Mouse (Mus musculus): ENCODE data around the gene Synpo2. TPM values are rescaled to one million over a fixed set of nuclear protein-coding genes. Genes with fewer than 3 reads are reported as not detected.

Gene Synpo2
- polyA plus RNA-seq, 1 experiment from 2014 or later: 0.90 TPM

DNA sequence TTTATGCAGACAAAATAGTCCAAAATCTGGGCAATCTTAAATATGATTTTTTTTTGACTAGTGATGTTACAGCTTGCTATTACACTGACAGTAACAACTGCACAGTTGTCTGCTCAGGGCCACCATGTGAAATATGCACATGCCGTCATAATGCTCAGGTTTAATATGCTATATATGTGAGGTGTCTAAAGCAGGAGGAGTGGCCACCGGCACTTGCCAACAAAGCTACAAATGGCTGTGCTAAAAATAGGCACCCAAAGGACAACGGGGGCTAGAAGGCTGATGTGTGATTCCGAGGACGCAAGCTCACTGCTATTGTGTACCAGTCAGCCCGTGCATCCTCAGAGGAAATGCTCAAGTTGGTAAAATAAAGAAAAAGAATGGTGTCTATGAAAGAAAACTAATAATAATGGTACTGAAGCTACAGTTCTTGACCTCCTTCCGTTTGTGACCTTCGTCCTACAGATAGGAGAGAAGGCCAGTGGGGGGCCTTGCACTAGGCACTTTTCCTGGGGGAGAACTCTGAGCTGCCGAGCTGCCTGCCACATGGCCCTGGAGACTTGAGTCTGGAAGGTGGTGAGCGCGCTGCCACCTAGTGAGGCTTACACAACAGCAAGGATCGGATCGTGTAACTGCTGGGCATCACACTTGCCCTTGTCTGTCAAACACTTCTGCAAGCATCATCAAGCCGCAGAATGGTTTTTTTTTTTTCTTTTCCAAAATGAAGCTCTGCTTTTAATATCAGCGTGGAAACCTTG lies 120.0 kb downstream of the Synpo2 start:
- no peak overlapping the region for H3K4me3 ChIP-seq (replicated peaks; ENCODE audit: low read length)
- 25% methylated on average over 15 of the region's 15 CpGs for WGBS
- peak overlapping the region; percentile 28; the same call in 1 of the 2 replicates for H3K4me2 ChIP-seq (ENCODE audit: low read length)
- ATAC-seq: 0 out of 2 replicates have a peak, but pooled peaks have one; percentile 57
- H3K27me3 ChIP-seq (replicated peaks; ENCODE audit: control insufficient read depth, insufficient read depth, low read length): no peaks in the 10 kb centered on the region
- no peaks in the 10 kb centered on the region for H3K9me3 ChIP-seq (ENCODE audit: control insufficient read depth, low read length)
- H3K9ac ChIP-seq (replicated peaks; ENCODE audit: low read depth, low read length): 0 out of 2 replicates have a peak overlapping the region, but pooled peaks have one; percentile 10
- H3K4me1 ChIP-seq (replicated peaks; ENCODE audit: control insufficient read depth, insufficient read depth, low read length): peaks cover 5% of the 10 kb centered on the region; the same call in 1 of the 2 replicates
- no peaks in the 10 kb centered on the region for H3K36me3 ChIP-seq (ENCODE audit: control insufficient read depth, insufficient read depth)
- H3K27ac ChIP-seq (ENCODE audit: low read length): no peak overlapping the region

DNA sequence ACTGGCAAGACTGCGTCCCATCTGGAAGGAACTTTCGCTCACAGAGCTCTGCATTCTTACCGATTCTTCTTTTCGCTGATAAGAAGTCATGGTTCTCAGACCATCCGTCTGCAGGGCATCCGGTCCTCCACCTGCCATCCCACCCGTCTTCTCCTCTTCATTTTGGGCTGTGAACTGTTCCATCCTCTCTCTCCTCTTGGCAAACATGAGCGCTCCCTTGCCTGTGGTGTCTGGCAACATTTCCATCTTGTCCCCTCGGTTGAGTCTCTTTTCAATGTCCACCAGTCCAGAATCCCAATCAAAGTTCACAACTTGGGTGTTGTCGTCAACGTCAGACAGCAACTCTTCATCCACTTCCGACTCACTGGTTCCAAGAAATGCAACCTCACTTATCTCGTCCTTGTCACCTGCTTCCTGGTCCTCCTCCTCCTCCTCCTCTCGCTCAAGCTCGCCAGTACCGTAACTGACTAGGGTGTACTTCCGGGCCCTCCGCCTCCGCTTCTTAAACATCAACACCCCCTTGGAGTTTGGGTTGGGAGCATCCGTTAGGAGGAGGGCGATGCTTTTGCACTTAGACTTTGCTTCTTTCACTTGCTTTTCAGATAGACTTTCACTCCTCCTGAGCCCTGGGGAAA lies 121.8 kb downstream of the Synpo2 start:
- Histone ChIP-seq H3K4me2 (ENCODE audit: low read length) (no peak overlapping the region), H3K9me3 (ENCODE audit: control insufficient read depth, low read length) (no peaks in the 10 kb centered on the region), H3K9ac (replicated peaks; ENCODE audit: low read depth, low read length) (no peak overlapping the region), H3K27me3 (replicated peaks; ENCODE audit: control insufficient read depth, insufficient read depth, low read length) (no peaks in the 10 kb centered on the region), H3K4me1 (replicated peaks; ENCODE audit: control insufficient read depth, insufficient read depth, low read length) (peaks cover 5% of the 10 kb centered on the region; the same call in 1 of the 2 replicates), H3K36me3 (ENCODE audit: control insufficient read depth, insufficient read depth) (no peaks in the 10 kb centered on the region), H3K4me3 (replicated peaks; ENCODE audit: low read length) (no peak overlapping the region), H3K27ac (ENCODE audit: low read length) (no peak overlapping the region)
- WGBS: 92% methylated on average over 21 of the region's 21 CpGs
- ATAC-seq: no peak

DNA sequence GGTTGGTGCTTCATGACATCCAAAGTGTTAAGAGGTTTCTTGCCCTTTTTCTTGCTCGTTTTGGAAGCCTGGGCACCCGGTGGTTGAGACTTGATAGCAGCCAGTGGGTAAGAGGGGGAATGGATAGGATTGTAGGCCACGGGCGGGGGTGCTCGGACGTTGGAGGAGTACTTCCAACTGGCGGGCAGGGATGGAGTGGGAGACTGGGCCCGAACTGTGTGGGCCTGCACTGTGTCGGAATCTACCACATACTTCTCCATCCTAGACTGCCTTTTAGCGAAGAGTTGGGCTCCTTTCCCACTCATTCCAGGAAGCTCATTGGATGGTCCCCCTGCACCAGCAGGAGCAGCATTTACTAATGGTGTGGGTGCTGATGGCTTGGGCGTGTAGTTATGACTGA lies 123.2 kb downstream of the Synpo2 start:
- ATAC-seq: no peak
- WGBS: 95% methylated on average over 11 of the region's 11 CpGs
- peaks cover 5% of the 10 kb centered on the region; the same call in 1 of the 2 replicates for H3K4me1 ChIP-seq (replicated peaks; ENCODE audit: control insufficient read depth, insufficient read depth, low read length)
- H3K9me3 ChIP-seq (ENCODE audit: control insufficient read depth, low read length): no peaks in the 10 kb centered on the region
- H3K27ac ChIP-seq (ENCODE audit: low read length): no peak overlapping the region
- no peaks in the 10 kb centered on the region for H3K36me3 ChIP-seq (ENCODE audit: control insufficient read depth, insufficient read depth)
- no peak overlapping the region for H3K9ac ChIP-seq (replicated peaks; ENCODE audit: low read depth, low read length)
- H3K27me3 ChIP-seq (replicated peaks; ENCODE audit: control insufficient read depth, insufficient read depth, low read length): no peaks in the 10 kb centered on the region
- H3K4me3 ChIP-seq (replicated peaks; ENCODE audit: low read length): no peak overlapping the region
- H3K4me2 ChIP-seq (ENCODE audit: low read length): no peak overlapping the region

DNA sequence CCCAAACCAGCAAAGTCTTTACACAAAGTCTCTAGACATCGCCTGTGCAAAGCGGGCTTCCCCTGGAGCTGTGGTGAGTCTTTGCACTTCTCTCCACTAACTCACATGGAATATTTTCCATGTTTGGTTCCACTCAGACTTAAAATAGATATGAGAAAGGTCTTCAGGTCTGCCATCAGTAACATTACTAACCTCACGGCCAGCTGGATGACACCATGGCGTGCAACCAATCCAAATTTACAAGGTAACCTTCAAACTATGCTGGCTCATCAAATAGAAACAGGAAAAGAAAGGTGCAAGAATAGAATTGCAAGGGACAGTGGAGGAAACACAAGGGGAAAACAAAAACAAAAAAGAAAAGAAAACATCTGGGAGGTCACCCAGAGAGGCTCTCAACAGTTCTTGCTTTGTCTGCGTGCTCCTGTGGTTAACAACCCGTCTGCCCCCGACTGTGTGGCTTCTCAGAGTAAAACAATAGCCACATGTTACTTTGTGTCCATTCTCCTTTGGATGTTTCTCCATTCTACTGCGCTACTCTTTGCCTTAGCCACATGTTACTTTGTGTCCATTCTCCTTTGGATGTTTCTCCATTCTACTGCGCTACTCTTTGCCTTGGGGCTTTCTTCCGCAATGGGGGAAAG lies 124.8 kb downstream of the Synpo2 start:
- no peak overlapping the region for H3K27ac ChIP-seq (ENCODE audit: low read length)
- no peak overlapping the region for H3K4me3 ChIP-seq (replicated peaks; ENCODE audit: low read length)
- H3K27me3 ChIP-seq (replicated peaks; ENCODE audit: control insufficient read depth, insufficient read depth, low read length): no peaks in the 10 kb centered on the region
- no peak for ATAC-seq
- no peak overlapping the region for H3K9ac ChIP-seq (replicated peaks; ENCODE audit: low read depth, low read length)
- H3K9me3 ChIP-seq (ENCODE audit: control insufficient read depth, low read length): no peaks in the 10 kb centered on the region
- WGBS: 72% methylated on average over 10 of the region's 10 CpGs
- no peaks in the 10 kb centered on the region for H3K36me3 ChIP-seq (ENCODE audit: control insufficient read depth, insufficient read depth)
- no peak overlapping the region for H3K4me2 ChIP-seq (ENCODE audit: low read length)
- peaks cover 4% of the 10 kb centered on the region; the same call in 1 of the 2 replicates for H3K4me1 ChIP-seq (replicated peaks; ENCODE audit: control insufficient read depth, insufficient read depth, low read length)

DNA sequence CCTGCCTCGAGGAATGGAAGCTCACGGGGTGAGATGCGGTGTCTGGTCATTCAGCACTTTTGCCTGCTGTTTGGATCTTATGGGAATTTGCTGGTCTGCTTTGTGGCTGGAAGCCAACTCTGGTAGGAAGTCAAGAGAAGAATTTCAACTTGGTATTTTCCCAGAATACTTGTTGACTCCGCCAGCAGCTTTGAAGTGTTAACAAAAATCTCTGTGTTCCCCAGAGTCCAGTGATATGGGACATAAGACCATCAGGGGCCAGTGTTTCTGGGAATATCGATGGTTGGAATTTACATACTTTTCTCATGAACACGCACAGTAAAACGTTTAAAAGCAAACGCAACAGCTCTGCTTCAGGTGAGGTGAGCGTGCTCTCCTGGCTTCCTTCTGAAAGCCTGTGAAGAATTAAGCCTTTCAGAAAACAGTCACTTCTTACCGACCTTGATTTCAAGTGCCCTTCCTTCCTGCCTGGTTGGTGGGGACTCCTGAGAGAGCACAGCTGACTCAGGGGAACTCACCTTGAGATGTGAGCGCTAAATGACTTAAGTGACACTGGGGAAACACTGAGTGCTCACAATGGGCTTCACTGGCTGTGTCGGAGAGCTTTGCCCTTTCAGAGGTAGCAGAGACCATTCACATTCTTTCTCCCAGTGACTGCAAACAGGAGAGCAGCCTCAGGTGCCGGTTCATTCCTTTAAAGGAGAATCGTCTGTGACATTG lies 128.0 kb downstream of the Synpo2 start:
- Histone ChIP-seq H3K9ac (replicated peaks; ENCODE audit: low read depth, low read length) (no peak overlapping the region), H3K4me3 (replicated peaks; ENCODE audit: low read length) (no peak overlapping the region), H3K36me3 (ENCODE audit: control insufficient read depth, insufficient read depth) (no peaks in the 10 kb centered on the region), H3K27ac (ENCODE audit: low read length) (no peak overlapping the region), H3K27me3 (replicated peaks; ENCODE audit: control insufficient read depth, insufficient read depth, low read length) (no peaks in the 10 kb centered on the region), H3K4me1 (replicated peaks; ENCODE audit: control insufficient read depth, insufficient read depth, low read length) (no peaks in the 10 kb centered on the region), H3K4me2 (ENCODE audit: low read length) (no peak overlapping the region), H3K9me3 (ENCODE audit: control insufficient read depth, low read length) (no peaks in the 10 kb centered on the region)
- WGBS: 78% methylated on average over 14 of the region's 14 CpGs
- no peak for ATAC-seq

DNA sequence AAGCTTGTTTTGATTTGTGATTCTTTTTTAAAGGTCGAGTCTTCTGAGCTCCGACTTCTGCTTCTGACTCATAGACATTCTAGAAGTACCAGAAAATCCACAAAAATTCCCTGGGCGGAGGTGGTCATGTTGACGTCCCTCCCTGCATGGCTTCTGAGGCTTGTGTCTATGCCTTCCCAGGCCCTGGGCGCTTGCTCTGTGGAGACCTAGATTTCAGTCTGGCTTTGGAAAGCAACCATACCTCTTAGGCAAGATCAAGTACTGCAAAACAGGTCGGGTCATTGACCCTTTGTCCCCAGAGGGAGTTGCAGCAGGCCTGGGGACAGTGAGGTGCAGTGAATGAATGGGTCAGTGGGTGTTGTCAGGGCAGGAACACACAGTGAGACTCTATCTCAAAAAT lies 131.6 kb downstream of the Synpo2 start:
- no peak overlapping the region for H3K27ac ChIP-seq (ENCODE audit: low read length)
- no peaks in the 10 kb centered on the region for H3K9me3 ChIP-seq (ENCODE audit: control insufficient read depth, low read length)
- H3K36me3 ChIP-seq (ENCODE audit: control insufficient read depth, insufficient read depth): no peaks in the 10 kb centered on the region
- ATAC-seq: no peak
- no peak overlapping the region for H3K4me2 ChIP-seq (ENCODE audit: low read length)
- H3K27me3 ChIP-seq (replicated peaks; ENCODE audit: control insufficient read depth, insufficient read depth, low read length): no peaks in the 10 kb centered on the region
- 87% methylated on average over 6 of the region's 6 CpGs for WGBS
- H3K4me1 ChIP-seq (replicated peaks; ENCODE audit: control insufficient read depth, insufficient read depth, low read length): no peaks in the 10 kb centered on the region
- no peak overlapping the region for H3K4me3 ChIP-seq (replicated peaks; ENCODE audit: low read length)
- no peak overlapping the region for H3K9ac ChIP-seq (replicated peaks; ENCODE audit: low read depth, low read length)

DNA sequence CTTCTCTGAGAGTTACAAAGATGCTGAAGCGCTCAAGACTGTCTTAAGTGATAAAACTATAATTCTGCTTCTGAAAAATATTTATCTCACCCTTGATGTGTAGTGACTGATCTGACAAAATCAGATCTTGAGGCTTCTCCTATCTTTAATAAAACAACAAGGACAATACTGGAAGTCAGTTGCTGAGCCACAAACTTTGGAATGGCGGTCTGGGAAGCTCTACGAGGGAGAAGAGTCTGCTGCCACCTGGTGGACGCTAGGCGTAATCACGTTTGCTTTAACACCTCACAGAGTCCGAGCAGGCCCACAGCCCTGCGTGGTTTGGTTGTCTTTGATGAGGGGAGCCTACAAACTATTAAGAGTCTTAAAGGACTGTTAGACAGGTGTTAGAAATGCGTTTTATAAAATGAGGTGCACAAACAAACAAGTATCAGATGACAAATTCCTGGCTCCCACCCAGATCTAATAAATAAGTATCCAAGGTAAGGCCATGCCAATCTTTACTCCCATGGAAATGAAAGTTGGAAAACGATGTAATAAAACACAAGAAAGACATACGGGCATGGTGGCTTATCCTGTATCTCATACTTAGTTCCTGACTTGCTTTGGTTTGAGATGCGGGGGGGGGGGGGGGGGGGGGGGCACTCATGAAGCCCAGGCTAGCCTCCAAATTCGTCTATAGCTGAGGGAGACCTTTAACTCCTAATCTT lies 132.6 kb downstream of the Synpo2 start:
- no peak overlapping the region for H3K27ac ChIP-seq (ENCODE audit: low read length)
- 30% methylated on average over 12 of the region's 13 CpGs for WGBS
- no peaks in the 10 kb centered on the region for H3K27me3 ChIP-seq (replicated peaks; ENCODE audit: control insufficient read depth, insufficient read depth, low read length)
- no peaks in the 10 kb centered on the region for H3K9me3 ChIP-seq (ENCODE audit: control insufficient read depth, low read length)
- no peak overlapping the region for H3K9ac ChIP-seq (replicated peaks; ENCODE audit: low read depth, low read length)
- H3K36me3 ChIP-seq (ENCODE audit: control insufficient read depth, insufficient read depth): no peaks in the 10 kb centered on the region
- no peak overlapping the region for H3K4me3 ChIP-seq (replicated peaks; ENCODE audit: low read length)
- H3K4me2 ChIP-seq (ENCODE audit: low read length): no peak overlapping the region
- peak; percentile 90 for ATAC-seq
- no peaks in the 10 kb centered on the region for H3K4me1 ChIP-seq (replicated peaks; ENCODE audit: control insufficient read depth, insufficient read depth, low read length)

DNA sequence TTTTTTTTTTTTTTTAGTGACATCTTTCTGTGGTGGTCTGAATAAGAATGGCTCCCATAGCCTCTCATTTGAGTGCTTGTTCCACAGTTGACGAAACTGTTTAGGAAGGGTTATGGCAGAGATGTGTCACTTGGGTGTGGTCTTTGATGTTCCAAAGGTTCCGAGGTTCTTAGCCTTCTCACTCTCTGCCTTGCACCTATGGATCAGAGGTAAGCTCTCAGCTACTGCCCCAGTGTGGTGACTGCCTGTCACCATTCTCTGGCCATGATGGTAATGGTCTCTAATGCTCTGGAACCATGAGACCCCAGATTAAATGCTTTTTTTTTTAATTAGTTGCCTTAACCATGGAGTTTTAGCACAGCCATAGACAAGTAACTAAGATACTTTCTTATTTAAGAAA lies 134.2 kb downstream of the Synpo2 start:
- Histone ChIP-seq H3K36me3 (ENCODE audit: control insufficient read depth, insufficient read depth) (no peaks in the 10 kb centered on the region), H3K4me3 (replicated peaks; ENCODE audit: low read length) (no peak overlapping the region), H3K4me1 (replicated peaks; ENCODE audit: control insufficient read depth, insufficient read depth, low read length) (no peaks in the 10 kb centered on the region), H3K9me3 (ENCODE audit: control insufficient read depth, low read length) (no peaks in the 10 kb centered on the region), H3K9ac (replicated peaks; ENCODE audit: low read depth, low read length) (no peak overlapping the region), H3K27me3 (replicated peaks; ENCODE audit: control insufficient read depth, insufficient read depth, low read length) (no peaks in the 10 kb centered on the region), H3K4me2 (ENCODE audit: low read length) (no peak overlapping the region), H3K27ac (ENCODE audit: low read length) (no peak overlapping the region)
- ATAC-seq: no peak
- 98% methylated on average over 2 of the region's 2 CpGs for WGBS
